Mouse (Mus musculus): ENCODE results near the gene Gsc2.
"Not testable (repeated sequence)": the region's sequence is repeated elsewhere in the genome, so short reads cannot be mapped to it uniquely, and the experiment has no call there.

The Gsc2 gene

GRCm38 (mm10) chr16:17914307-17915249, at the start of gene Gsc2:
Gene Gsc2, minus strand, starts transcription at chr16:17915059.
- no peak for DNase-seq (ENCODE audit: low read depth in 1 of 2, low spot score in 2 of 2)

GRCm38 (mm10) chr16:17962091-17962490, 47.2 kb upstream of the Gsc2 start:
- DNase-seq (ENCODE audit: low read depth in 1 of 2, low spot score in 2 of 2), result no peak

- DNase-seq (ENCODE audit: low read depth in 1 of 2, low spot score in 2 of 2), result not testable (repeated sequence)
These were observed 41.3 kb upstream of the Gsc2 start for GRCm38 (mm10) chr16:17956052-17956638.

- no peak for DNase-seq (ENCODE audit: low read depth in 1 of 2, low spot score in 2 of 2)
These were observed 36.8 kb upstream of the Gsc2 start for GRCm38 (mm10) chr16:17951618-17952017.

GRCm38 (mm10) chr16:17950068-17950467, 35.2 kb upstream of the Gsc2 start:
- DNase-seq (ENCODE audit: low read depth in 1 of 2, low spot score in 2 of 2), result no peak

- DNase-seq (ENCODE audit: low read depth in 1 of 2, low spot score in 2 of 2), result no peak
These were observed 34.6 kb upstream of the Gsc2 start for GRCm38 (mm10) chr16:17949421-17949877.

GRCm38 (mm10) chr16:17945081-17945831, 30.4 kb upstream of the Gsc2 start:
- no peak for DNase-seq (ENCODE audit: low read depth in 1 of 2, low spot score in 2 of 2)

GRCm38 (mm10) chr16:17943466-17943865, 28.6 kb upstream of the Gsc2 start:
- no peak for DNase-seq (ENCODE audit: low read depth in 1 of 2, low spot score in 2 of 2)

GRCm38 (mm10) chr16:17939255-17939751, 24.4 kb upstream of the Gsc2 start:
- DNase-seq (ENCODE audit: low read depth in 1 of 2, low spot score in 2 of 2), result no peak

GRCm38 (mm10) chr16:17938821-17939220, 24.0 kb upstream of the Gsc2 start:
- DNase-seq (ENCODE audit: low read depth in 1 of 2, low spot score in 2 of 2), result peak in 1 of 2 experiments; percentile 40

GRCm38 (mm10) chr16:17938187-17938586, 23.3 kb upstream of the Gsc2 start:
- DNase-seq (ENCODE audit: low read depth in 1 of 2, low spot score in 2 of 2), result no peak

- DNase-seq (ENCODE audit: low read depth in 1 of 2, low spot score in 2 of 2), result no peak
These were observed 21.9 kb upstream of the Gsc2 start for GRCm38 (mm10) chr16:17936776-17937175.

- DNase-seq (ENCODE audit: low read depth in 1 of 2, low spot score in 2 of 2), result no peak
These were observed 19.6 kb upstream of the Gsc2 start for GRCm38 (mm10) chr16:17934445-17934910.

GRCm38 (mm10) chr16:17933594-17934444, 19.0 kb upstream of the Gsc2 start:
- DNase-seq (ENCODE audit: low read depth in 1 of 2, low spot score in 2 of 2), result no peak

GRCm38 (mm10) chr16:17931906-17932460, 17.1 kb upstream of the Gsc2 start:
- DNase-seq (ENCODE audit: low read depth in 1 of 2, low spot score in 2 of 2), result no peak

- DNase-seq (ENCODE audit: low read depth in 1 of 2, low spot score in 2 of 2), result no peak
These were observed 14.8 kb upstream of the Gsc2 start for GRCm38 (mm10) chr16:17929631-17930030.

GRCm38 (mm10) chr16:17929211-17929610, 14.4 kb upstream of the Gsc2 start:
- no peak for DNase-seq (ENCODE audit: low read depth in 1 of 2, low spot score in 2 of 2)

GRCm38 (mm10) chr16:17928627-17929104, 13.8 kb upstream of the Gsc2 start:
- peak; percentile 56 to 67 for DNase-seq (ENCODE audit: low read depth in 1 of 2, low spot score in 2 of 2)

GRCm38 (mm10) chr16:17928087-17928580, 13.3 kb upstream of the Gsc2 start, which contains the start of gene Slc25a1:
Gene Slc25a1, minus strand, starts transcription at chr16:17928219.
- peak in 1 of 2 experiments; percentile 35 for DNase-seq (ENCODE audit: low read depth in 1 of 2, low spot score in 2 of 2)

Data from monocyte, adult 2 months (primary cell).